Mouse (Mus musculus): Measurements from ENCODE around the gene Ldhal6b. TPM values are rescaled to one million over a fixed set of nuclear protein-coding genes. Genes with fewer than 3 reads are reported as not detected.

The Ldhal6b gene
- total and polyA plus RNA-seq, 3 experiments: 0.31 TPM; not detected in 2

DNA sequence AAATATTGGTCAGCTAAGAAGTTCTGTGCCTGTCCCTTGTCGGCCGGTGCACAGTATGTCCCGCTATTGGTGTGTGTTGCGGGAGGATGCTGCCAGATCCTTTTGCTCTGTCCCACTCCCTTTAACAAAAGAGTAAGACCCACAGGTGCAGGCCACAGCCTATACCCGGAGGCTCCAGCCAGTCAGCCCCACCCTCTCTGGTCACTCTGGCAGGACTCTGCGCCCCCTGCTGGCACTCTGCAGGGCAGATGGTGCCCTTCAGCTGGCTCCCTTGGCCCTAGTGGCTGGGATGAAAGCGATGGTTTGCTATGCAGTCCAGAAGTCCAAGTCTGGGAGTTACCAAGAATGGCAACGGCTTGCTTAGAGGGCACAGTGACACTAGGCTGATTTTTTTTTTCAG lies 15.9 kb downstream of the Ldhal6b start:
- Histone ChIP-seq H3K79me2 (ENCODE audit: control insufficient read depth, insufficient read depth, low read length, poor library complexity) (peaks cover 12% of the 10 kb centered on the region), H3K9me3 (replicated peaks; ENCODE audit: insufficient read depth, low read length) (no peaks in the 10 kb centered on the region), H3K4me3 (ENCODE audit: control insufficient read depth in 1 of 2, insufficient read depth in 1 of 2, low read depth in 2 of 2, low read length in 2 of 2) (peak overlapping the region; percentile 63 to 64), H3K4me1 (ENCODE audit: control insufficient read depth in 1 of 2, insufficient read depth in 2 of 2, low read length in 2 of 2) (peaks cover 4 to 23% of the 10 kb centered on the region in 2 experiments), H3K27ac (ENCODE audit: control insufficient read depth, low read depth, low read length) (peak overlapping the region; percentile 48), H3K27me3 (ENCODE audit: control insufficient read depth in 1 of 2, insufficient read depth in 2 of 2, low read length in 2 of 2) (no peaks in the 10 kb centered on the region), H3K9ac (ENCODE audit: control insufficient read depth, low read depth, low read length, poor library complexity, severe bottlenecking) (peak overlapping the region; percentile 56), H3K36me3 (ENCODE audit: control insufficient read depth in 1 of 2, insufficient read depth in 2 of 2, low read length in 2 of 2) (peaks cover 0 to 13% of the 10 kb centered on the region in 2 experiments; a peak in 2 of 4 replicates)
- TF ChIP-seq SIN3A (IDR thresholded peaks at IDR 0.05; ENCODE audit: low read length) (peak; percentile 40; the same call in 1 of the 2 replicates), ETS1 (IDR thresholded peaks at IDR 0.05; ENCODE audit: low read depth, low read length) (peak; percentile 15; the same call in 1 of the 2 replicates), CTCF (IDR thresholded peaks at IDR 0.05 in 2 of 3, conservative IDR thresholded peaks at IDR 0.05 in 1 of 3; ENCODE audit: control insufficient read depth in 1 of 3, insufficient read depth in 1 of 3, low read depth in 2 of 3, low read length in 3 of 3, poor library complexity in 1 of 3, severe bottlenecking in 1 of 3) (peak; percentile 83 to 97 (median 96)), SMC3 (IDR thresholded peaks at IDR 0.05; ENCODE audit: low read depth, low read length) (peak; percentile 71), RCOR1 (IDR thresholded peaks at IDR 0.05; ENCODE audit: low read depth, low read length) (no peak), POLR2AphosphoS2 (IDR thresholded peaks at IDR 0.05; ENCODE audit: low read length) (no peak), NELFE (IDR thresholded peaks at IDR 0.05; ENCODE audit: low read depth, low read length) (0 out of 2 replicates have a peak, but pooled peaks have one; percentile 6), RAD21 (IDR thresholded peaks at IDR 0.05; ENCODE audit: low read depth, low read length) (peak; percentile 51), MAX (IDR thresholded peaks at IDR 0.05; ENCODE audit: low read length) (0 out of 2 replicates have a peak, but pooled peaks have one; percentile 14), MAZ (IDR thresholded peaks at IDR 0.05; ENCODE audit: low read depth, low read length) (peak; percentile 94; the same call in 1 of the 2 replicates), MEF2A (IDR thresholded peaks at IDR 0.05; ENCODE audit: extremely low read depth, insufficient replicate concordance, low read depth, low read length, poor library complexity, severe bottlenecking) (no peak), TBP (IDR thresholded peaks at IDR 0.05; ENCODE audit: low read depth, low read length) (no peak), ZC3H11A (IDR thresholded peaks at IDR 0.05; ENCODE audit: low read depth, low read length) (peak; percentile 25; the same call in 1 of the 2 replicates), EP300 (IDR thresholded peaks at IDR 0.05; ENCODE audit: low read depth in 1 of 2, low read length in 2 of 2) (peak in 1 of 2 experiments; percentile 11; a peak in 1 of 4 replicates)
- DNase-seq (ENCODE audit: low read depth, low spot score): peak; percentile 87

DNA sequence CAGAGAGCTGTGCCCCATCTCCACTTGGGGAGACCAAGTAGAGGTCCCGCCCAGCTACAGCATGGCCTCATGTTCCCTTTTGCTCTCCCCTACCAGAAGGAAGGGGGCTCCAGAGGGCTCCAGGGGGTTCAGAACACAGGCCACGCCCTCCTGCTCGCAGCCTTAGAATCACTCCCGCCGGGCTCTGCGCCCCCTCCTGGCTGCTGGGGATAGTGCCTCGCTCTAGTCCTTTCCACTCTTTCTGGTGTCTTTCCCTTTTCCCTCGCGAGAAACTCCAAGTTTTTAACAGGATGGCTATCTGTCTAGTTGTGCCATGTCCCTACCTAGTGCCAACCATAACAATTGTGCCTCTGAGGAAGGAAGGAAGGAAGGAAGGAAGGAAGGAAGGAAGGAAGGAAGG lies 16.5 kb downstream of the Ldhal6b start:
- Histone ChIP-seq H3K4me1 (ENCODE audit: control insufficient read depth in 1 of 2, insufficient read depth in 2 of 2, low read length in 2 of 2) (peaks cover 4 to 17% of the 10 kb centered on the region in 2 experiments), H3K36me3 (ENCODE audit: control insufficient read depth in 1 of 2, insufficient read depth in 2 of 2, low read length in 2 of 2) (peaks cover 0 to 9% of the 10 kb centered on the region in 2 experiments; a peak in 2 of 4 replicates), H3K27me3 (ENCODE audit: control insufficient read depth in 1 of 2, insufficient read depth in 2 of 2, low read length in 2 of 2) (no peaks in the 10 kb centered on the region), H3K9ac (ENCODE audit: control insufficient read depth, low read depth, low read length, poor library complexity, severe bottlenecking) (peak overlapping the region; percentile 56), H3K79me2 (ENCODE audit: control insufficient read depth, insufficient read depth, low read length, poor library complexity) (peaks cover 12% of the 10 kb centered on the region), H3K9me3 (replicated peaks; ENCODE audit: insufficient read depth, low read length) (no peaks in the 10 kb centered on the region), H3K4me3 (ENCODE audit: control insufficient read depth in 1 of 2, insufficient read depth in 1 of 2, low read depth in 2 of 2, low read length in 2 of 2) (peak overlapping the region; percentile 63 to 64), H3K27ac (ENCODE audit: control insufficient read depth, low read depth, low read length) (peak overlapping the region; percentile 48)
- DNase-seq (ENCODE audit: low read depth, low spot score): peak; percentile 91
- TF ChIP-seq TAL1 (IDR thresholded peaks at IDR 0.05; ENCODE audit: low read length): no peak
- TF ChIP-seq E2F4 (IDR thresholded peaks at IDR 0.05; ENCODE audit: borderline replicate concordance, low read depth, low read length): no peak
- no peak for TF ChIP-seq UBTF (IDR thresholded peaks at IDR 0.05; ENCODE audit: borderline replicate concordance, insufficient read depth, low read depth, low read length)
- no peak for TF ChIP-seq TBP (IDR thresholded peaks at IDR 0.05; ENCODE audit: low read depth, low read length)
- no peak for TF ChIP-seq JUND (IDR thresholded peaks at IDR 0.05; ENCODE audit: low read depth, low read length)
- peak; percentile 36 for TF ChIP-seq RAD21 (IDR thresholded peaks at IDR 0.05; ENCODE audit: low read depth, low read length)
- no peak for TF ChIP-seq GATA1 (IDR thresholded peaks at IDR 0.05; ENCODE audit: low read depth, low read length)
- TF ChIP-seq KAT2A (conservative IDR thresholded peaks at IDR 0.05; ENCODE audit: low read depth, low read length): no peak
- TF ChIP-seq NELFE (IDR thresholded peaks at IDR 0.05; ENCODE audit: low read depth, low read length): 0 out of 2 replicates have a peak, but pooled peaks have one; percentile 27
- TF ChIP-seq MAFK (IDR thresholded peaks at IDR 0.05; ENCODE audit: borderline replicate concordance, low read depth, low read length): no peak
- TF ChIP-seq POLR2A (IDR thresholded peaks at IDR 0.05; ENCODE audit: control insufficient read depth in 1 of 2, insufficient read depth in 1 of 2, low read depth in 1 of 2, low read length in 2 of 2, poor library complexity in 1 of 2): peak in 1 of 2 experiments; percentile 35; a peak in 1 of 4 replicates
- TF ChIP-seq GABPA (IDR thresholded peaks at IDR 0.05; ENCODE audit: low read depth, low read length): no peak
- TF ChIP-seq SIN3A (IDR thresholded peaks at IDR 0.05; ENCODE audit: low read length): peak; percentile 40
- 0 out of 2 replicates have a peak, but pooled peaks have one; percentile 44 for TF ChIP-seq MXI1 (IDR thresholded peaks at IDR 0.05; ENCODE audit: low read depth, low read length)
- TF ChIP-seq MAX (IDR thresholded peaks at IDR 0.05; ENCODE audit: low read length): no peak
- TF ChIP-seq NRF1 (IDR thresholded peaks at IDR 0.05; ENCODE audit: insufficient read depth, low read depth, low read length, poor library complexity, severe bottlenecking): no peak
- no peak for TF ChIP-seq POLR2AphosphoS5 (IDR thresholded peaks at IDR 0.05; ENCODE audit: borderline replicate concordance, low read depth, low read length)
- no peak for TF ChIP-seq RCOR1 (IDR thresholded peaks at IDR 0.05; ENCODE audit: low read depth, low read length)
- TF ChIP-seq MAZ (IDR thresholded peaks at IDR 0.05; ENCODE audit: low read depth, low read length): no peak
- TF ChIP-seq USF2 (IDR thresholded peaks at IDR 0.05; ENCODE audit: borderline replicate concordance in 1 of 2, insufficient read depth in 1 of 2, low read depth in 1 of 2, low read length in 2 of 2): no peak
- no peak for TF ChIP-seq ZMIZ1 (IDR thresholded peaks at IDR 0.05; ENCODE audit: low read depth, low read length)
- peak; percentile 63 for TF ChIP-seq SMC3 (IDR thresholded peaks at IDR 0.05; ENCODE audit: low read depth, low read length)
- TF ChIP-seq ZKSCAN1 (IDR thresholded peaks at IDR 0.05; ENCODE audit: low read depth, low read length): no peak

Data from MEL (cell line).